Mouse (Mus musculus): ENCODE measurements around the gene Krtap3-3. TPM values are rescaled to one million over a fixed set of nuclear protein-coding genes. Genes with fewer than 3 reads are reported as not detected.

Gene Krtap3-3
- polyA plus RNA-seq (2017; shearing (Covaris generic)): not detected

DNA sequence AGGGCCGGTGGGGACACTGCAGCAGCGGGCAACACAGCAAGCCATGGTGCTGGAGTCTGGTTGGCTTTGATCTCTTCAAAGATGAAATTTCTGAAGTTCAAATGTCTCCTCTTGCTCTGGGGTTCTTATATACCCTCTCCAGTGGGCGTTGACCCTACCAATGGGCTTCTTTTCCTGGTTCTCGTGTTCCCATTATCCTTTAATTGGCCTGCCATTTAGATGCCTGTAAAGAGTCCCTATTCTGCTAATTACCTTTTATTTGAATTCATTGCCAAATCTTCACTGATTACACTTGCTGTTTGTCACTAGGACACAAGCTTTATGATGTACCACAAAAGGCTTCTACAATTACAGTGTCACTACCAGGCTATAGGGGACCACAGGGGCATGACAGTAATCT, at the start of gene Krtap3-3:
Gene Krtap3-3, minus strand, starts transcription at position 101 of the 400 bp plus-strand sequence.

DNA sequence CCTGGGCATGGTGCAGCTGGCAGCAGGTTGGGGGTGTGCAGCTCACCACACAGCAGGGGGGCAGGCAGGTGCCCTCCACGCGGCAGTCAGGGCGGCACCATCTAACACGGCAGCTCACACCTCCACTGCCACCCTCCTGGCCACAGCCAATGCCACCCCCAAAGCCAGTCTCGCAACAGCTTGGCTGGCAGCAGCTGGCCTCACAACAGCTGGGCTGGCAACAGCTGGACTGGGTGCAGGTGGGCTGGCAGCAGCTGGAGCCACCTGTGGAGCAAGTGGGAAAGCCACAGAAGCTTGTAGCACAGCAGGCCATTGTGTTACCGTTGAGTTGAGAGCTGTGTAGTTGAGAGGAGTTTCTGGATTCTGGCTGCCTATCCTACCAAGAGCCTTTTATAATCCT, 47.1 kb upstream of the Krtap3-3 start, which contains the start of gene Krtap9-3:
Gene Krtap9-3, minus strand, starts transcription at position 364 of the 400 bp plus-strand sequence.

DNA sequence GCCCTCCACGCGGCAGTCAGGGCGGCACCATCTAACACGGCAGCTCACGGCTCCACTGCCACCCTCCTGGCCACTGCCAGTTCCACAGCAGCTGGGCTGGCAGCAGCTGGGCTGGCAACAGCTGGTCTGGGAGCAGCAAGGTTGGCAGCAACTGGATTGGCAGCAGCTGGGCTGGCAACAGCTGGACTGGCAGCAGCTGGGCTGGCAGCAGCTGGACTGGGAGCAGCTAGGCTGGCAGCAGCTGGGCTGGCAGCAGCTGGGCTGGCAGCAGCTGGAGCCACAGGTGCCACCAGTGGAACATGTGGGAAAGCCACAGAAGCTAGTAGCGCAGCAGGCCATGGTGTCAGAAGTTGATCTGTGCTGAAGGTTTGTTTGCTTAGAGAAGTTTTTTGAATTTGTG, 40.3 kb upstream of the Krtap3-3 start, which contains the start of gene Krtap1-3:
Gene Krtap1-3, minus strand, starts transcription at position 359 of the 400 bp plus-strand sequence.

DNA sequence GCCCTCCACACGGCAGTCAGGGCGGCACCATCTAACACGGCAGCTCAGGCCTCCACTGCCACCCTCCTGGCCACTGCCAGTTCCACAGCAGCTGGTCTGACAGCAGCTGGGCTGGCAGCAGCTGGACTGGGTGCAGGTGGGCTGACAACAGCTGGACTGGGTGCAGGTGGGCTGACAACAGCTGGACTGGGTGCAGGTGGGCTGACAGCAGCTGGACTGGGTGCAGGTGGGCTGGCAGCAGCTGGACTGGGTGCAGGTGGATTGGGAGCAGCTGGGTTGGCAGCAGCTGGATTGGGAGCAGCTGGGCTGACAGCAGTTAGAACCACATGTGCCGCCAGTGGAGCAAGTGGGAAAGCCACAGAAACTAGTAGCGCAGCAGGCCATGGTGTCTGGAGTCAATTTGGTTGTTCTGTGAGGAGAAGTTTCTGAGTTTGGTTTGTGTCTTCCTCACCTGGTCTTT, 32.6 kb upstream of the Krtap3-3 start, which contains the start of gene Krtap1-4:
Gene Krtap1-4, minus strand, starts transcription at position 410 of the 460 bp plus-strand sequence.

DNA sequence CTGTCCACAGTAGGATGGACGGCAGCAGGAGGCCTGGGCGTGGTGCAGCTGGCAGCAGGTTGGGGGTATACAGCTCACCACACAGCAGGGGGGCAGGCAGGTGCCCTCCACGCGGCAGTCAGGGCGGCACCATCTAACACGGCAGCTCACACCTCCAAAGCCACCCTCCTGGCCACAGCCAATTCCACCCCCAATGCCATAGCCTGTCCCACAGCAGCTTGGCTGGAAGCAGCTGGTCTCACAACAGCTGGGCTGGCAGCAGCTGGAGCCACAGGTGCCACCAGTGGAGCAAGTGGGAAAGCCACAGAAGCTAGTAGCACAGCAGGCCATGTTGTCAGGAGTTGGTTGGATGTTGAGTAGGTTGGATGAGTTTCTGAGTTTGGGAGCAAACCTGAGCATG, 30.0 kb upstream of the Krtap3-3 start, which contains the start of gene Krtap1-5:
Gene Krtap1-5, minus strand, starts transcription at position 381 of the 400 bp plus-strand sequence.

DNA sequence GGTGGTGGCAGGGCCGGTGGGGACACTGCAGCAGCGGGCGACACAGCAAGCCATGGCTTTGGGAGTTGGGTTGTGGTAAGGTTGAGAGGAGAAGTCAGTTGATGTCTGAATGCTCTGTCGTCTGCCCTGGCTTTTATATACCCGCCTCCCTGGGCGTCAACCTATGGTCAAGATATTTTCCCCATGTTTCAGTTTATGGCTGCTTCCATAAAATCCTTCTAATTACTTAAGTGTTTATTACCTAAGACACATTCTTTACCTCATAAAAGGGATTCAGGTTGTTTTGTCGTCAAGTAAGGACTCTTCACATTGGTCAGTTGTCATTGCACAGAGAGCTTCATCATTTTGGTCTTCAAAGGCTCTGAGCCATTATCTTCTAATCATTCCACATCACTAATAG, 15.9 kb upstream of the Krtap3-3 start, which contains the start of gene Krtap3-1:
Gene Krtap3-1, minus strand, starts transcription at position 101 of the 400 bp plus-strand sequence.

DNA sequence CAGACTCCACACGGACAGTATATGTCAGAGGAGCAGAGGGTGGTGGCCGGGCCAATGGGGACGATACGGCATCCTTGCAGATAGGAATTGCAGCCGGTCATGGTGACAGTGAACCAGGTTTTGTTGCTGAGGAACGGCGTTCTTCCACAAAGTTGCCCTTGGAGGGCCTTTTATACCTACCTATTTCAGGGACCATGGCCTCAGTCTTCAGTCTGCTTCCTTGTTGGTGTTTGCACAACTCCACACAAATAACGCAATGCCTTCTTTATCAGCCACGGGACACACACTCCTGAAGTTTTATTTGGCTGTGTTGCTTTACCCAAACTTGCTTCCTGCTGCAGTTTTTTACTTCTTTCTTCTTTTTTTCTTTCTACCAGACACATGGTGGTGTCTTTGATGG, 8.7 kb upstream of the Krtap3-3 start, which contains the start of gene Gm11939:
Gene Gm11939, minus strand, starts transcription at position 101 of the 400 bp plus-strand sequence.

DNA sequence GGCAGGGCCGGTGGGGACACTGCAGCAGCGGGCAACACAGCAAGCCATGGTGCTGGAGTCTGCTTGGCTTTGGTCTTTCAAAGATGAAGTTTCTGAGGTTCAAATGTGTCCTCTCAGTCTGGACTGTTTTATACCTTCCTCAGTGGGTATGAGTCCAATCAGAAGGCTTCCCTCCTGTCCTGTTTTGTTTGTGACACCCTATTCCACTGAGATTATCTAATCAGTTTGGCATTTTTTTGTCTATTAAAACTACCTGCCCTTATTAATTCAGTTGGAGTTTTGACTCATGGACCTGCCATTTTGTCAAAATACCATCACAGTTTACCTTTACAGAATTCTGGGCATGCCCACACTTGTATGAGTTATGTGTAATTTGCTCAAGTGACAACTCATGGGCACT, 6.1 kb upstream of the Krtap3-3 start, which contains the start of gene Krtap3-2:
Gene Krtap3-2, minus strand, starts transcription at position 101 of the 400 bp plus-strand sequence.

DNA sequence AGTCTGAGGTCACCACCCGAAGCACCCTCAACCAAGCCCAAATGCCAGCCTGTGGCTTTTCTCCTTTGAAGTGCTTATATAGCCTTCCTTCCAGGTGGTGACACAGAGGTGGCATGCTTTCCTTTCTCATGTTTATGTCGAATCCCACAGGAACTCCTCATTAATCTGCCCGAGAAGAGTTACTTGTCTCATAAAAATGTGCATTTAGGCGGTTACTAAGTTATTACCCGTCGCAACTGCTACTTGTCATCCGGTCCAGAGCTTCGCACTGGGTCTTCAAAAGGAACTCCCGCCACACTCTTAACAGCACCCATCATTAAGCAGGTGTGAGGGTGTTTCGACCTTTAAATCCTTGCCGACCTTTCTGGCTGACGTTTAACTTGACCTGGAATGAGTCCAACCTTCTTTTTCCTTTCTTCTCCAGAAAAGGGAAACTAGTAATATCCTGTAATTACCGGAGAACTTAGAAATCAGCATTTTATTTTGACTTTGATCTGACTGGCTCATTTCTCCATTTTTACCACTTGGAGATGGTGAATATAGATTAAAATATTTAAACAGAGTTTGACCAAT, 29.3 kb downstream of the Krtap3-3 start, which contains the start of gene Krt39:
Gene Krt39, minus strand, starts transcription at position 51 of the 573 bp plus-strand sequence.

Other genes with a start within 250 kb of the Krtap3-3 start
- gene Krt25, start 227.9 kb downstream of the Krtap3-3 start, polyA plus RNA-seq (2017; shearing (Covaris generic)): not detected
- not detected for gene Krt26, start 212.9 kb downstream of the Krtap3-3 start, polyA plus RNA-seq (2017; shearing (Covaris generic))
- gene Krt27, start 199.8 kb downstream of the Krtap3-3 start, polyA plus RNA-seq (2017; shearing (Covaris generic)): not detected
- not detected for gene Krt28, start 176.0 kb downstream of the Krtap3-3 start, polyA plus RNA-seq (2017; shearing (Covaris generic))
- gene Krt10, start 161.5 kb downstream of the Krtap3-3 start, polyA plus RNA-seq (2017; shearing (Covaris generic)): 8.2 TPM
- not detected for gene Krt12, start 128.6 kb downstream of the Krtap3-3 start, polyA plus RNA-seq (2017; shearing (Covaris generic))
- gene Krt20, start 112.7 kb downstream of the Krtap3-3 start, polyA plus RNA-seq (2017; shearing (Covaris generic)): not detected
- gene Krt23, start 57.7 kb downstream of the Krtap3-3 start, polyA plus RNA-seq (2017; shearing (Covaris generic)): not detected
- gene Krt39, start 29.5 kb downstream of the Krtap3-3 start, polyA plus RNA-seq (2017; shearing (Covaris generic)): not detected
- not detected for gene Krt40, start 7.7 kb downstream of the Krtap3-3 start, polyA plus RNA-seq (2017; shearing (Covaris generic))
- gene Krtap3-2, start 6.0 kb upstream of the Krtap3-3 start, polyA plus RNA-seq (2017; shearing (Covaris generic)): not detected
- not detected for gene Gm11939, start 8.6 kb upstream of the Krtap3-3 start, polyA plus RNA-seq (2017; shearing (Covaris generic))
- not detected for gene Krtap3-1, start 15.8 kb upstream of the Krtap3-3 start, polyA plus RNA-seq (2017; shearing (Covaris generic))
- gene Krtap1-5, start 30.2 kb upstream of the Krtap3-3 start, polyA plus RNA-seq (2017; shearing (Covaris generic)): not detected
- gene Krtap1-4, start 32.8 kb upstream of the Krtap3-3 start, polyA plus RNA-seq (2017; shearing (Covaris generic)): not detected
- not detected for gene Krtap1-3, start 40.5 kb upstream of the Krtap3-3 start, polyA plus RNA-seq (2017; shearing (Covaris generic))
- gene Krtap9-3, start 47.2 kb upstream of the Krtap3-3 start, polyA plus RNA-seq (2017; shearing (Covaris generic)): not detected
- not detected for gene Gm11938, start 52.4 kb upstream of the Krtap3-3 start, polyA plus RNA-seq (2017; shearing (Covaris generic))
- not detected for gene Gm11937, start 59.3 kb upstream of the Krtap3-3 start, polyA plus RNA-seq (2017; shearing (Covaris generic))
- not detected for gene Krtap2-4, start 64.0 kb upstream of the Krtap3-3 start, polyA plus RNA-seq (2017; shearing (Covaris generic))
- gene Gm11562, start 69.6 kb upstream of the Krtap3-3 start, polyA plus RNA-seq (2017; shearing (Covaris generic)): not detected
- gene Krtap4-1, start 77.4 kb upstream of the Krtap3-3 start, polyA plus RNA-seq (2017; shearing (Covaris generic)): not detected
- not detected for gene Krtap4-2, start 84.2 kb upstream of the Krtap3-3 start, polyA plus RNA-seq (2017; shearing (Covaris generic))
- gene Krtap4-7, start 93.2 kb upstream of the Krtap3-3 start, polyA plus RNA-seq (2017; shearing (Covaris generic)): not detected
- gene Gm11555, start 99.4 kb upstream of the Krtap3-3 start, polyA plus RNA-seq (2017; shearing (Covaris generic)): not detected
- gene Gm11563, start 108.1 kb upstream of the Krtap3-3 start, polyA plus RNA-seq (2017; shearing (Covaris generic)): not detected
- not detected for gene Krtap4-6, start 115.1 kb upstream of the Krtap3-3 start, polyA plus RNA-seq (2017; shearing (Covaris generic))
- gene Gm14190, start 139.9 kb upstream of the Krtap3-3 start, polyA plus RNA-seq (2017; shearing (Covaris generic)): not detected
- not detected for gene Gm14180, start 183.4 kb upstream of the Krtap3-3 start, polyA plus RNA-seq (2017; shearing (Covaris generic))
- gene Gm11595, start 222.0 kb upstream of the Krtap3-3 start, polyA plus RNA-seq (2017; shearing (Covaris generic)): not detected
- not detected for gene Krtap4-8, start 229.8 kb upstream of the Krtap3-3 start, polyA plus RNA-seq (2017; shearing (Covaris generic))
- not detected for gene Krtap4-9, start 234.3 kb upstream of the Krtap3-3 start, polyA plus RNA-seq (2017; shearing (Covaris generic))
- not detected for gene Gm11596, start 242.6 kb upstream of the Krtap3-3 start, polyA plus RNA-seq (2017; shearing (Covaris generic))
- gene Gm11569, start 248.1 kb upstream of the Krtap3-3 start, polyA plus RNA-seq (2017; shearing (Covaris generic)): not detected

Data from naive thymus-derived CD4-positive, alpha-beta T cell, adult 5 months (primary cell).